Mouse (Mus musculus) brain, embryonic 14.5 days (tissue): ENCODE data around the gene St6galnac6.

Experiments used
- CTCF ChIP-seq: fragments of 200-500 bp; IDR thresholded peaks from 2 replicates; pipeline ENCODE4 v1.5.1; 2012; ENCODE audit warnings: inconsistent platforms, mild to moderate bottlenecking, moderate library complexity, borderline replicate concordance; ENCODE audit not compliant: insufficient read depth, insufficient read length; ENCODE audit errors: extremely low read depth
- POLR2A ChIP-seq: fragments of 200-500 bp; IDR thresholded peaks from 2 replicates; pipeline ENCODE4 v1.6.1; 2012; ENCODE audit warnings: mild to moderate bottlenecking, inconsistent platforms, borderline replicate concordance; ENCODE audit not compliant: poor library complexity, insufficient read depth, insufficient read length, severe bottlenecking; ENCODE audit errors: extremely low read depth

GRCm38 (mm10) chr2:32589213-32589795, 10.2 kb upstream of the St6galnac6 start:
- TF ChIP-seq CTCF (no peak), POLR2A (no peak)
